Mouse (Mus musculus): Measurements from ENCODE around the gene Dst. TPM values are rescaled to one million over a fixed set of nuclear protein-coding genes. Genes with fewer than 3 reads are reported as not detected.

Dst gene
- polyA plus RNA-seq, 1 experiment from 2014 or later = 29.4 TPM

- H3K4me3 ChIP-seq = no peak overlapping the region
- H3K27ac ChIP-seq = no peak overlapping the region
- ATAC-seq = no peak
- H3K4me2 ChIP-seq = no peak overlapping the region
- WGBS = 93% methylated on average over 6 of the region's 6 CpGs
- H3K9ac ChIP-seq = no peak overlapping the region
- no peaks in the 10 kb centered on the region for H3K27me3 ChIP-seq
- H3K4me1 ChIP-seq = no peaks in the 10 kb centered on the region
- no peaks in the 10 kb centered on the region for H3K9me3 ChIP-seq (replicated peaks)
- no peaks in the 10 kb centered on the region for H3K36me3 ChIP-seq (ENCODE audit: poor library complexity, severe bottlenecking)
Observed at GRCm38 (mm10) chr1:33898373-33898772, 9.7 kb upstream of the Dst start.

- 92% methylated on average over 8 of the region's 8 CpGs for WGBS
- Histone ChIP-seq H3K4me2 (no peak overlapping the region), H3K27ac (no peak overlapping the region), H3K4me1 (no peaks in the 10 kb centered on the region), H3K36me3 (ENCODE audit: poor library complexity, severe bottlenecking) (no peaks in the 10 kb centered on the region), H3K4me3 (no peak overlapping the region), H3K9ac (no peak overlapping the region), H3K27me3 (no peaks in the 10 kb centered on the region), H3K9me3 (replicated peaks) (no peaks in the 10 kb centered on the region)
- no peak for ATAC-seq
Observed at GRCm38 (mm10) chr1:33900175-33900574, 7.8 kb upstream of the Dst start.

GRCm38 (mm10) chr1:33903587-33903986 lies 4.4 kb upstream of the Dst start:
- H3K4me2 ChIP-seq = no peak overlapping the region
- H3K9ac ChIP-seq = no peak overlapping the region
- H3K27me3 ChIP-seq = peaks cover 11% of the 10 kb centered on the region
- ATAC-seq = no peak
- no peak overlapping the region for H3K27ac ChIP-seq
- H3K4me3 ChIP-seq = no peak overlapping the region
- H3K9me3 ChIP-seq (replicated peaks) = no peaks in the 10 kb centered on the region
- H3K4me1 ChIP-seq = peaks cover 3% of the 10 kb centered on the region
- no peaks in the 10 kb centered on the region for H3K36me3 ChIP-seq (ENCODE audit: poor library complexity, severe bottlenecking)
- WGBS = 40% methylated on average over 9 of the region's 9 CpGs

- no peaks in the 10 kb centered on the region for H3K36me3 ChIP-seq (ENCODE audit: poor library complexity, severe bottlenecking)
- no peak overlapping the region for H3K9ac ChIP-seq
- no peak overlapping the region for H3K27ac ChIP-seq
- peak overlapping the region; percentile 6; the same call in 1 of the 2 replicates for H3K4me3 ChIP-seq
- WGBS = 41% methylated on average over 10 of the region's 10 CpGs
- peaks cover 14% of the 10 kb centered on the region for H3K4me1 ChIP-seq
- peaks cover 24% of the 10 kb centered on the region for H3K27me3 ChIP-seq
- H3K4me2 ChIP-seq = 0 out of 2 replicates have a peak overlapping the region, but pooled peaks have one; percentile 15
- H3K9me3 ChIP-seq (replicated peaks) = no peaks in the 10 kb centered on the region
- ATAC-seq = no peak
Observed at GRCm38 (mm10) chr1:33906216-33906615, 1.8 kb upstream of the Dst start.

- peak overlapping the region; percentile 62 for H3K4me3 ChIP-seq
- peaks cover 24% of the 10 kb centered on the region for H3K27me3 ChIP-seq
- no peak overlapping the region for H3K27ac ChIP-seq
- H3K4me1 ChIP-seq = peaks cover 14% of the 10 kb centered on the region
- peak overlapping the region; percentile 74 for H3K9ac ChIP-seq
- peak overlapping the region; percentile 77 for H3K4me2 ChIP-seq
- ATAC-seq = peak; percentile 26
- 2% methylated on average over 20 of the region's 20 CpGs for WGBS
- no peaks in the 10 kb centered on the region for H3K9me3 ChIP-seq (replicated peaks)
- H3K36me3 ChIP-seq (ENCODE audit: poor library complexity, severe bottlenecking) = no peaks in the 10 kb centered on the region
Observed at GRCm38 (mm10) chr1:33906927-33907326, 1.1 kb upstream of the Dst start.

GRCm38 (mm10) chr1:33907421-33908190 lies 419 bp upstream of the Dst start, which contains the start of gene Bend6:
Bend6 (minus strand) TSS chr1:33907816.
- peaks cover 14% of the 10 kb centered on the region for H3K4me1 ChIP-seq
- peak within 1 kb of the TSS; percentile 62 for H3K4me3 ChIP-seq
- no peaks in the 10 kb centered on the region for H3K9me3 ChIP-seq (replicated peaks)
- no peak within 1 kb of the TSS; the same call in 1 of the 2 replicates for H3K27ac ChIP-seq
- 0% methylated on average over 53 of the region's 110 CpGs for WGBS
- H3K9ac ChIP-seq = peak within 1 kb of the TSS; percentile 74
- peaks cover 24% of the 10 kb centered on the region for H3K27me3 ChIP-seq
- no peaks in the 10 kb centered on the region for H3K36me3 ChIP-seq (ENCODE audit: poor library complexity, severe bottlenecking)
- peak; percentile 88 for ATAC-seq
- H3K4me2 ChIP-seq = peak within 1 kb of the TSS; percentile 77

GRCm38 (mm10) chr1:33911589-33911988 lies 3.6 kb downstream of the Dst start:
- H3K36me3 ChIP-seq (ENCODE audit: poor library complexity, severe bottlenecking) = peaks cover 7% of the 10 kb centered on the region; the same call in 1 of the 2 replicates
- peaks cover 14% of the 10 kb centered on the region for H3K4me1 ChIP-seq
- H3K4me3 ChIP-seq = no peak overlapping the region
- no peak overlapping the region for H3K27ac ChIP-seq
- no peak overlapping the region for H3K9ac ChIP-seq
- no peak for ATAC-seq
- H3K27me3 ChIP-seq = peaks cover 16% of the 10 kb centered on the region
- WGBS = 72% methylated on average over 8 of the region's 8 CpGs
- no peak overlapping the region for H3K4me2 ChIP-seq
- H3K9me3 ChIP-seq (replicated peaks) = no peaks in the 10 kb centered on the region

- no peak overlapping the region for H3K4me3 ChIP-seq
- H3K9me3 ChIP-seq (replicated peaks) = no peaks in the 10 kb centered on the region
- H3K4me1 ChIP-seq = no peaks in the 10 kb centered on the region
- no peaks in the 10 kb centered on the region for H3K27me3 ChIP-seq
- no peak for ATAC-seq
- H3K27ac ChIP-seq = no peak overlapping the region
- no peak overlapping the region for H3K9ac ChIP-seq
- no peak overlapping the region for H3K4me2 ChIP-seq
- H3K36me3 ChIP-seq (ENCODE audit: poor library complexity, severe bottlenecking) = peaks cover 7% of the 10 kb centered on the region; the same call in 1 of the 2 replicates
- WGBS = 85% methylated on average over 5 of the region's 5 CpGs
Observed at GRCm38 (mm10) chr1:33916554-33916953, 8.5 kb downstream of the Dst start.

GRCm38 (mm10) chr1:33922975-33923374 lies 14.9 kb downstream of the Dst start:
- Histone ChIP-seq H3K4me3 (no peak overlapping the region), H3K4me1 (no peaks in the 10 kb centered on the region), H3K4me2 (no peak overlapping the region), H3K27me3 (no peaks in the 10 kb centered on the region), H3K27ac (no peak overlapping the region), H3K9me3 (replicated peaks) (no peaks in the 10 kb centered on the region), H3K9ac (no peak overlapping the region), H3K36me3 (ENCODE audit: poor library complexity, severe bottlenecking) (no peaks in the 10 kb centered on the region)
- no peak for ATAC-seq
- whole genome bisulfite sequencing = 85% methylated on average over 7 of the region's 7 CpGs

GRCm38 (mm10) chr1:33925283-33925682 lies 17.3 kb downstream of the Dst start:
- Histone ChIP-seq H3K4me2 (no peak overlapping the region), H3K27ac (no peak overlapping the region), H3K9ac (no peak overlapping the region), H3K4me3 (no peak overlapping the region), H3K27me3 (no peaks in the 10 kb centered on the region), H3K4me1 (no peaks in the 10 kb centered on the region), H3K9me3 (replicated peaks) (no peaks in the 10 kb centered on the region), H3K36me3 (ENCODE audit: poor library complexity, severe bottlenecking) (no peaks in the 10 kb centered on the region)
- no peak for ATAC-seq
- 85% methylated on average over 3 of the region's 3 CpGs for WGBS

- Histone ChIP-seq H3K4me2 (no peak overlapping the region), H3K9ac (no peak overlapping the region), H3K4me3 (no peak overlapping the region), H3K9me3 (replicated peaks) (no peaks in the 10 kb centered on the region), H3K36me3 (ENCODE audit: poor library complexity, severe bottlenecking) (no peaks in the 10 kb centered on the region), H3K4me1 (0 out of 2 replicates have a peak, but pooled peaks cover 4% of the 10 kb centered on the region), H3K27ac (no peak overlapping the region), H3K27me3 (no peaks in the 10 kb centered on the region)
- no peak for ATAC-seq
- WGBS = 92% methylated on average over 7 of the region's 7 CpGs
Observed at GRCm38 (mm10) chr1:33927466-33927865, 19.4 kb downstream of the Dst start.

- H3K36me3 ChIP-seq (ENCODE audit: poor library complexity, severe bottlenecking) = no peaks in the 10 kb centered on the region
- no peak overlapping the region for H3K9ac ChIP-seq
- H3K9me3 ChIP-seq (replicated peaks) = no peaks in the 10 kb centered on the region
- H3K4me3 ChIP-seq = no peak overlapping the region
- H3K27me3 ChIP-seq = no peaks in the 10 kb centered on the region
- no peak overlapping the region for H3K4me2 ChIP-seq
- 56% methylated on average over 8 of the region's 8 CpGs for WGBS
- no peak for ATAC-seq
- H3K4me1 ChIP-seq = peaks cover 9% of the 10 kb centered on the region; the same call in 1 of the 2 replicates
- no peak overlapping the region for H3K27ac ChIP-seq
Observed at GRCm38 (mm10) chr1:33931791-33932190, 23.8 kb downstream of the Dst start.
